Mouse (Mus musculus) spleen, adult 2 months (tissue): Measurements from ENCODE around the gene Spata2.

Experiments used
- CTCF ChIP-seq: fragments of 200-500 bp; IDR thresholded peaks from 2 replicates; pipeline ENCODE4 v1.5.1; 2011; ENCODE audit warnings: mild to moderate bottlenecking, inconsistent platforms; ENCODE audit not compliant: insufficient read depth, insufficient read length, insufficient replicate concordance; ENCODE audit errors: extremely low read depth
- POLR2A ChIP-seq: fragments of 200-500 bp; IDR thresholded peaks from 2 replicates; pipeline ENCODE4 v1.6.1; 2011; ENCODE audit warnings: low read depth, low read length, inconsistent platforms

DNA sequence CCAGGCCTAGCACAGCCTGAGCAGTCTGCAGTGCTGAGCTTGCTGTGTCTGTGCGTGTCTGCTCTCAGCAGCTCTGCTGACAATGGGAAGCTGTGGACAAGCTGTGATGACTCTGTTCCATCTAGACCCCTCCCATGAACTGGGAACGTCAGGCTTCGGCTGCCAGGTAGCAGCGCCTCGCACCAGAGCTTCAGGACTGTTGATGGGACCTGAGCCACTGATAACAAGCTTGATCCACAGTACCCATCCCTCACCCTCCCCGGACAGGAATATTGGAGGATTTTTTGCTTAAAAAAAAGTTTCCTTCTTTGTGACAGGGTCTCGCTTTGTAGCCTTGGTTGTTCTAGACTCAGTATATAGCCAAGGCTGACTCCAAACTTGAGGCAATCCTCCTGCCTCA lies 45.5 kb downstream of the Spata2 start:
- TF ChIP-seq CTCF (no peak), POLR2A (no peak)
